8 mouse cellular contexts compared by ENCODE assay signal in the genomic region with DNA sequence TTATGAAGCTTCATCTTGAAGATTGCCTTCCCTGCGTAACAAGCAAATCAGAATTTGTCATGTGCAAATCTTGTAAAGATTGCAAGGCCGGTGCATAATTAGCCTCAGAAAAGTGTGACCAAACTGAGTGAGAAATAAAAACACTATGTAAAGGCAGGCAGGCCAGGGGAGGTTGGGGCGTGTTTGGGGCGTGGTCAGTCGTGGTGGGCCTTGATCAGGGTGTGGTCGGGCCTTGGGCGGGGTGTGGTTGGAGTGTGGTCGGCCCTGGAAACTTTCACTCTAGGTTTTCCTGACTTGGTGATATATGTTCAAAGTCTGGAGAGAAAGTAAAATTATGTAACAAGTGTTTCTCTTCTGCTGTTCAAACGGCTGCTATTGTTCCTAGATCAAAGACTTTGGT.
DNase-seq lines count a peak whose midpoint lies in the region; ATAC-seq and TF ChIP-seq lines count a peak whose summit lies in the region.
"Had no signal": no experiment of that assay in that cellular context is flagged by ENCODE, and none has a peak within 500 bp of the region (broad histone marks: within the 10 kb centered on the region; RNA-seq: fewer than 3 reads in every experiment).

No protein-coding gene starts in this region.

- peak overlapping the region; percentile 80 for H3K4me2 ChIP-seq in CH12.LX (ENCODE audit: insufficient read depth, low read depth, poor library complexity, severe bottlenecking)
- H3K4me2 ChIP-seq in stomach, embryonic 16.5 days (ENCODE audit: low read depth, low read length) = peak overlapping the region; percentile 25; the same call in 1 of the 2 replicates
- H3K4me2 ChIP-seq: hindbrain, embryonic 14.5 days had no signal

- WGBS in embryonic facial prominence, embryonic 10.5 days = 84% methylated on average over 9 of the region's 9 CpGs
- WGBS in stomach, embryonic 16.5 days = 46% methylated on average over 9 of the region's 9 CpGs

- DNase-seq in CH12.LX (ENCODE audit: extremely low read depth) = peak; percentile 91
- no peak for DNase-seq in embryonic facial prominence, embryonic 10.5 days (ENCODE audit: low spot score)
- peak; percentile 43 to 44 for DNase-seq in lung, postnatal 4 days
- DNase-seq in gastrocnemius, adult 8-10 months (ENCODE audit: low spot score in 2 of 2) = no peak
- DNase-seq in cerebellum, adult 9-10 months = no peak
- DNase-seq in right cerebral cortex, postnatal 25 days = no peak

- TF ChIP-seq POLR2A in CH12.LX (IDR thresholded peaks at IDR 0.05; ENCODE audit: low read depth, low read length) = no peak

- H3K79me2 ChIP-seq in CH12.LX (replicated peaks; ENCODE audit: control insufficient read depth, extremely low read depth, insufficient read depth, poor library complexity, severe bottlenecking) = no peaks in the 10 kb centered on the region

- TF ChIP-seq RAD21 in CH12.LX (IDR thresholded peaks at IDR 0.05; ENCODE audit: low read depth, low read length) = no peak

- H3K36me3 ChIP-seq in CH12.LX (replicated peaks in 1 of 2; ENCODE audit: control insufficient read depth in 1 of 2, insufficient read depth in 1 of 2, low read length in 1 of 2) = no peaks in the 10 kb centered on the region
- H3K36me3 ChIP-seq in embryonic facial prominence, embryonic 10.5 days (replicated peaks) = no peaks in the 10 kb centered on the region
- no peaks in the 10 kb centered on the region for H3K36me3 ChIP-seq in stomach, embryonic 16.5 days (ENCODE audit: control insufficient read depth, insufficient read depth, low read length)

- dilution Hi-C loops in CH12.LX (cut with MboI; ENCODE audit: extremely low pct_ligation_motif_present, extremely low pct_unique_long_range_greater_than_20kb, low sequenced_read_pairs) = no loop called here

- peak overlapping the region in 1 of 3 experiments; percentile 46 for H3K4me3 ChIP-seq in CH12.LX (replicated peaks in 1 of 3; ENCODE audit: low read depth in 2 of 3, low read length in 2 of 3, poor library complexity in 1 of 3)
- no peak overlapping the region for H3K4me3 ChIP-seq in embryonic facial prominence, embryonic 10.5 days
- H3K4me3 ChIP-seq in stomach, embryonic 16.5 days (replicated peaks; ENCODE audit: low read length) = no peak overlapping the region

- no peak for TF ChIP-seq EP300 in CH12.LX (IDR thresholded peaks at IDR 0.05; ENCODE audit: low read length)

- peaks cover 12 to 57% of the 10 kb centered on the region in 2 experiments for H3K4me1 ChIP-seq in CH12.LX (ENCODE audit: control insufficient read depth in 1 of 2, insufficient read depth in 2 of 2)
- peaks cover 22% of the 10 kb centered on the region for H3K4me1 ChIP-seq in embryonic facial prominence, embryonic 10.5 days
- peaks cover 9% of the 10 kb centered on the region for H3K4me1 ChIP-seq in stomach, embryonic 16.5 days (ENCODE audit: control insufficient read depth, insufficient read depth, low read length)

- TF ChIP-seq CTCF in CH12.LX (conservative IDR thresholded peaks at IDR 0.05 in 1 of 2, IDR thresholded peaks at IDR 0.05 in 1 of 2; ENCODE audit: low read depth in 2 of 2, low read length in 2 of 2) = no peak

- in situ Hi-C loops in CH12.LX (cut with MboI; ENCODE audit: low pct_ligation_motif_present, low pct_unique_long_range_greater_than_20kb, low sequenced_read_pairs) = no loop called here

- peak overlapping the region; percentile 91 for H3K27ac ChIP-seq in CH12.LX (ENCODE audit: insufficient read depth, low read depth)
- 0 out of 2 replicates have a peak overlapping the region, but pooled peaks have one; percentile 14 for H3K27ac ChIP-seq in embryonic facial prominence, embryonic 10.5 days (replicated peaks)
- no peak overlapping the region for H3K27ac ChIP-seq in stomach, embryonic 16.5 days (ENCODE audit: low read length)
- H3K27ac ChIP-seq: hindbrain, embryonic 14.5 days had no signal

- no peaks in the 10 kb centered on the region for H3K9me3 ChIP-seq in CH12.LX (replicated peaks; ENCODE audit: low read length)
- no peaks in the 10 kb centered on the region for H3K9me3 ChIP-seq in embryonic facial prominence, embryonic 10.5 days
- no peaks in the 10 kb centered on the region for H3K9me3 ChIP-seq in stomach, embryonic 16.5 days (replicated peaks; ENCODE audit: control insufficient read depth, low read length)

- H3K9ac ChIP-seq in CH12.LX (ENCODE audit: insufficient read depth, low read depth) = no peak overlapping the region
- no peak overlapping the region for H3K9ac ChIP-seq in stomach, embryonic 16.5 days (ENCODE audit: low read length)
- H3K9ac ChIP-seq: hindbrain, embryonic 14.5 days had no signal

- no peaks in the 10 kb centered on the region for H3K27me3 ChIP-seq in CH12.LX (replicated peaks)
- peaks cover 14% of the 10 kb centered on the region; the same call in 1 of the 2 replicates for H3K27me3 ChIP-seq in embryonic facial prominence, embryonic 10.5 days (replicated peaks; ENCODE audit: low read depth, poor library complexity, severe bottlenecking)
- H3K27me3 ChIP-seq in stomach, embryonic 16.5 days (ENCODE audit: control insufficient read depth, insufficient read depth, low read length) = no peaks in the 10 kb centered on the region

- peak; percentile 66; the same call in 1 of the 2 replicates for ATAC-seq in stomach, embryonic 16.5 days (ENCODE audit: insufficient read depth, low FRiP score)

TF ChIP-seq in CH12.LX, 34 proteins besides CTCF, POLR2A, EP300 and RAD21:
- TF ChIP-seq ELF1 (IDR thresholded peaks at IDR 0.05; ENCODE audit: low read depth, low read length) (no peak), ZMIZ1 (IDR thresholded peaks at IDR 0.05; ENCODE audit: low read depth, low read length) (no peak), GABPA (IDR thresholded peaks at IDR 0.05; ENCODE audit: insufficient replicate concordance, low read depth, low read length) (no peak), JUND (conservative IDR thresholded peaks at IDR 0.05; ENCODE audit: low read depth, low read length) (no peak), ZC3H11A (IDR thresholded peaks at IDR 0.05; ENCODE audit: low read depth, low read length) (no peak), USF2 (conservative IDR thresholded peaks at IDR 0.05; ENCODE audit: low read depth, low read length) (no peak), MYC (IDR thresholded peaks at IDR 0.05; ENCODE audit: low read depth, low read length) (peak; percentile 37; the same call in 1 of the 2 replicates), ZNF384 (IDR thresholded peaks at IDR 0.05; ENCODE audit: low read depth, low read length) (no peak), RCOR1 (conservative IDR thresholded peaks at IDR 0.05; ENCODE audit: low read depth, low read length) (no peak), IRF4 (IDR thresholded peaks at IDR 0.05; ENCODE audit: low read depth, low read length) (peak; percentile 57), ETS1 (conservative IDR thresholded peaks at IDR 0.05; ENCODE audit: low read depth, low read length) (peak; percentile 47; the same call in 1 of the 2 replicates), NRF1 (IDR thresholded peaks at IDR 0.05; ENCODE audit: low read depth, low read length) (0 out of 2 replicates have a peak, but pooled peaks have one; percentile 10), SIN3A (IDR thresholded peaks at IDR 0.05; ENCODE audit: low read length) (no peak), TBP (conservative IDR thresholded peaks at IDR 0.05; ENCODE audit: low read depth, low read length) (no peak; the same call in 1 of the 2 replicates), ZKSCAN1 (IDR thresholded peaks at IDR 0.05; ENCODE audit: borderline replicate concordance, low read depth, low read length) (no peak), MAFK (IDR thresholded peaks at IDR 0.05; ENCODE audit: insufficient replicate concordance, low read length) (peak; percentile 83), TCF12 (IDR thresholded peaks at IDR 0.05; ENCODE audit: low read depth, low read length) (no peak), MAZ (IDR thresholded peaks at IDR 0.05; ENCODE audit: low read depth, low read length) (no peak), CHD2 (IDR thresholded peaks at IDR 0.05; ENCODE audit: low read length) (0 out of 2 replicates have a peak, but pooled peaks have one; percentile 1), CHD1 (IDR thresholded peaks at IDR 0.05; ENCODE audit: low read depth, low read length) (no peak), BHLHE40 (IDR thresholded peaks at IDR 0.05; ENCODE audit: low read depth, low read length) (peak; percentile 58)

Comparison
In these comparisons a context has a peak if more than half of its experiments do, and no peak if none do; other contexts are left out.
1. DNase-seq: peak in CH12.LX (single experiment) and lung, postnatal 4 days (2 of 2); none in embryonic facial prominence, embryonic 10.5 days (single experiment), gastrocnemius, adult 8-10 months (0 of 2), cerebellum, adult 9-10 months (single experiment) and right cerebral cortex, postnatal 25 days (single experiment).